Mouse (Mus musculus) right cerebral cortex, adult 18-20 months (tissue): ENCODE measurements around the gene Bms1.

Experiments used
- DNase-seq: peaks from one replicate; pipeline ENCODE4 v3.0.0; 2022; ENCODE audit warnings: mixed read lengths

Bms1 gene

DNA sequence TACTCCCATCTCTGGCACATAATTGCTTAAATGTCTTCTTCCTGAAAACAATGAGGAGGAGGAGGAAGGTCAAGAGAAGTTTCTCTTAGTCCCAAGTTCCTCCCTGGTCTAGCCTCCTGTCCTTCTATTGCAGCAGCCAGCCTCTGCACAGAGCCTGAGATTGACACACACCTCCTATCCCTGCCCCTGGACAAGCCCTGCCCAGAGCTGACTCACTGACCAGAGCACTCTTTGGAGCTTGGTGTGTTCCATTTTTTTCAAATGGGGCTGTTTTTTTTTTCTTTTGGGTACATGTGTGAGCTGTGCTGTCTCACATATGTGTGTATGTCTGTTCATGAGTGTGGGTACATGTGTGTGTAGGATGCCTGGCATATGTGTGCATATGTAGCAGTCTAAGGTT lies 53.5 kb downstream of the Bms1 start:
- DNase-seq: no peak

DNA sequence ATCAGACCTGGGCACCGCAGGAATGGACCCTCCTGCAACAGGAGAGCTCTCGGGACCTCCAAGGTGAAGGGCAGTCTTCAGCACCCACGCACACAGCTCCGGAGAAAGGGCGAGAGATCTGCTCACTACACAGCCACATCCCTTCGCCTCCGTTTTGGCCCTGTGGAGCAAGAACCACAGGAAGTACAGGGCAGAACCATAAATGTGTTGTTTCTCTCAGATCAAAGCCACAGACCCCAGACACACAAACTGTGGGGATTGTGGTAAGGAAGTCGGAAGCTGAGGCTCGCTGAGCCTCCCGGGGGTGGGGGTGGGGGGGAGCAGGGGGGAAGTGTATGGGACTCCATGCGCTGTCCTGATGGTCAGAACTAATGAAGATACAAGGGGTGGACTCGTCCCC lies 68.9 kb downstream of the Bms1 start:
- DNase-seq: no peak

DNA sequence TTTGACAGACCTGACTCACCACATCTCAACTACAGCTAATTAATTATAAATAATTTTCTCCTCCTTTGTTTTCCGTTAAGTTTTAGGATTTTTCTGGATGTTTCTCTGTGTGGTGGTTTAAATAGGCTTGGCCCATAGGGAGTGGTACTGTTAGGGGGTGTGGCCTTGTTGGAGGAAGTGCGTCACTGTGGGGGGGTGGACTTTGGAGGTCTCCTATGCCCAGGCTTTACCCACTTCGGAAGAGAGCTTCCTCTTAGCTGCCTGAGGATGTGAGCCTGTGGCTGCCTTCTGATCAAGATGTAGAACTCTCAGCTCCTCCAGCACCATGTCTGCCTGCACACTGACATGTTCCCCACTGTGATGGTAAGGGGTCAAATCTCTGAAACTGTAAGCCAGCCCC lies 71.1 kb downstream of the Bms1 start:
- no peak for DNase-seq

DNA sequence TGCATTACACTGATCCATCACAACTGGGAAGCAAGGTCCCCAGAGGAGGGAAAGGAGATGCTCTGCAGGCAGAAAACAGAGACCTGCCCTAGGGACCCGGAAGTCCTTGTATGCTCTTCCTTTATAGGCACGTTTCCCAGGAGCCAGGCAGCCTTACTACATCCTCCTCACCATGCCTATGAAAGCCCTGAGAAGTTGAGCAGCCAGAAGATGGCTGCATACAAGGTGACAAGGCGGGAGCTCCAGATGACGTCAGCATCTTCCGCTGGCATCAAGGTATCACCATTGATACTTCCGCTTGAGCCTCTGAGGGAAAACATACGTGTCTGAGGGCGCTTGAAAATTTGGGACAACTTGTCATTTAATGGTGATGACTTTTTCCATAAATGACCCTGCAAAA lies 72.0 kb downstream of the Bms1 start:
- no peak for DNase-seq

DNA sequence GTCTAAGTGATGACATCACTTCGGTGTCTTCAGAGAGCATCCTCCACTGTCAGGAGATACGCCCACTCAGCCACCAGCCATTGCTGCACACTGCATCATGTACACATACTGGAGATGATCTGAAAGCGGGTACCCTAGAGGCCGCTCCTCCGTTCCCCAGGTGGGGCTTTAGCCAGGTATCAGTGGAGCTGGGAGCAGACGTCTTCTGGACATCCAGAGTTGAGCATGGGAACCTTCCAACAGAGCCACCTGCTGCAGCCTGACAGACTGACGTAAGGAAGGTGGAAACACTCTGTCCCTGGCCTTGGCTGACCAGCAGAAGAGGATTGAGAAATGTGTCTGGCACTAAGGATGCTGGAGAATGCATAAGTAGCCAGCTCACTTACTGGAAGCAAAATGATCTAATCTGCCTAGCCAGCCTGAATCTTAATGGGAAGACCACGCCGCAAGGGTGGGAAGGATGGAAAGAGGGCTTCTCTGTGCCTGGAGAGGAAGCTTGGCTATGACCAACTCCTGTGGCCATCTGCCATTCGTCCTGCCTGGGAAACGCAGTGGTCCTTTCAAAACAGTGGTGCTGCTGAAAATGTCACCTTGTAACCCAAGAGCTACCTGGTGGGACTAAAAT lies 77.3 kb downstream of the Bms1 start:
- DNase-seq: no peak

DNA sequence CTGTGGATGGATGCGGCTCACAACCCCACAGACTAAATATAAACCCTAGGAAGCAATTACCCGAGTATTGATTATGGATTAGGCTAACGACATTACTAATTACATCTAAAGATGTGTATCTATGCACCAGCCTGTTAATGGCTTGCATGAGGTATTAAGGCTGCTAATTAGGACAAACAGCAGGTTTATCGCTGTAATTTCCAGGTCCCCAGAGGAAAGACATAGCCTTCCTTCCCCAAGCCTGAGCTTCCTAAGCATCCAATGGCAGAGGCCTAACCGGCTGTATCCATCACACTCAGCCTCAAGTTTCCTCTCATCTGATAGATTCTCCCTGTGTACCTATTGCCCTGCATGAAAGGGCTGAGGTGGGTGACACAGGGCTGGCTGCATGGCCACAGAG lies 81.6 kb downstream of the Bms1 start:
- no peak for DNase-seq

DNA sequence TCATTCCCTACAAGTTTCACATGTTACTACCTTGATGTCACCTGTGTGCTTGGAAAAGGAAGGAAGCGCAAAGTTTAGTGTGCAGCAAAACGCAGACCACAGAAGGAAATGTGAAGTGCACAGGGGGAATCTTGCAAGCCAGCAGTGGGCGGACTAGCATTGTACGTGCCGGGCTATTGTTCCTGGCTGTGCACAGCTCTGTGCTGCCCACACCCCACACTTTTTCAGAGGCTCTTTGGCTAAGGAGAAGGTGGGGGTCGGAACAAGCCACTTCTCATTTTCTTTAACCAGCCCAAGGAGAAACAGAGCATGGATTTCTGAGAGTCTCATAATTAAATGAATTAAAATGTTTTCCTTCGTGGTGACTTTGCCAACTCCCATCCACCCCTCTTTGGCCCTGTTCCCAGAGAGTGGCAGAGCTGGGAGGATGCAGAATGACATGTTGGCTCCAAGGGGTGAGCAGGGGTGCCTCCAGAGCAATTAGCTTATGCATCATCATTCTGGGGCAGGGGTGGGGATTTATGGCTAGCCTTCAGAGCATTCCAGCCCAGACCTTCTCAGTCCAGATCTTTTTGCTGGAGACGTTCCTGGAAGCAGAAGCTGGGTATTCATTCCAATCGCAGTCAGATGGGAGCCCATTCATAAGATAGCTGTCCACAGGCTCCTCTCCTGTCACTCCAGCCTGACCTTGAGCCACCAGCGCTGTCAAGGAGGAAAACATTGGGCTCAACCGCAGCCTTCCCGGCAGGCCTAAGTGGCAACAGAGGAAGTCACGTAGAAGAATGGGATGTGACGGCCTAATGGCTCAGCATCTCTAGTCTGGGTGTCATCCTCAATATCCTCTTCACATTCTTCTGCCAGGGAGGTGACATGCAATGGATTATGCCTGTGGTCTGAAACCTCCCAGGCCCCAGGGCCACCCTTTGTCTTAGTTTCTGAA lies 82.5 kb downstream of the Bms1 start:
- DNase-seq: peak; percentile 7

DNA sequence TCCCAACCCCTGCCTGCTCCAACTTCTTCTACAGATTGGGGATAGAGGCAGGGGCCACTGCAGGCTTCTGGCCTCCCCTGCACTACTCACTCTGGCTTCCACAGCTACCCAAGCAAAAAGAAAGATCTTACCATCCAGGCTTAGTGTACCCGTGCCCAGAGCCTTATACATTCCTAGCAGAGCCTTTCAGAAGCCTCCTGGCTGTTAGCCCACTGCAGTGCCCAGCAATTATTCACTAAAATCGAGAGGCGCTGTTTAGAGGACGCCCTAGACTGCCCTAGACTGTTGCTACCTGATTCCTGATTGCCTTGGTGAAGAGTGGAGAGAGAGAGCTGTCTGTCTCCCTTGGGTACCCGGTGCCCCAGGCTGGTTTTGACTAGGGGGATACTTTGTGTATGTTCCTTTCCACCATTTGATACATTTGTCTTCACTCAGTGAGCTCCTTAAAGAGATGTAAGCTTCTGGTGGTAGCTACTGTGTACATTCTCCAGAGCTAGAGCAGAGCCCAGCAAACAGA lies 83.3 kb downstream of the Bms1 start:
- no peak for DNase-seq

DNA sequence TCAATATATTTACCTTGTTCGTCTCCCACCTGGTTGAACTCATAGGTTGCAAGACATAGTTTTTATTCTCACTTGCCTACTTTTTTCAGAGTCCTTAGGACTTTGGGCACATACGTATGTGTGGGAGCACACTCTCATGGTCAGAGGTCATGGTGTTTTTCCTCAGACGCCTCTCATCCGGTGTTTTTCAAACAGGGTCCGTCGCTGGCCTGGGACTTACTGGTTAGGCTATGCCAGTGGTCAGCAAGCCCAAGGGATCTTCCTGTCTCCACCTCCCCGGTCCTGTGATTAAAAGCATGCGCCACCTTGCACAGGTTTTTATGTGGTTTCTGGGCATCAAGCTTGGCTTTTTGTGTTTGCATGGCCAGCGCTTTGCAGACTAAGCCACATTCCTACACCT lies 85.4 kb downstream of the Bms1 start:
- no peak for DNase-seq
